Mouse (Mus musculus): ENCODE data around the gene Ern1. TPM values are rescaled to one million over a fixed set of nuclear protein-coding genes. Genes with fewer than 3 reads are reported as not detected.

Ern1 gene
- polyA plus RNA-seq, 1 experiment from 2014 or later, result 4.7 TPM

DNA sequence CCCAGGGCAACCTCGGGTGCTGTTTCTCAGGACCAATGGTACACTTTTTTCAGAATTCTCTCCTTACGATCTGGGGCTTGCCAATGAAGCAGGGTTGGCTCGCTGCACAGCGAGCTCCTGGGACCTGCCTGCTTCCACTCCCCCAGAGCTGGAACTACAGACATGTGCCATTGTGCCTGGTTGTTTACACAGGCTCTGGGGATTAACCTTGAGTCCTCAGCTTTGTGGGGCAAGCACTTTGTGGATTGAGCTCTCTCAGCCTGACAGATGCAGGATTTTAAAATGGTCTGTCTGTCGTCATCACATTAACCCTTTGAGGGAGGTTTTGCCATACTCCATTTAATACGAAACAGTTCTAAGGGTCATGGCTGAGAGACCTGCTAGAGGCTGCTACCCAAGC, 142.7 kb downstream of the Ern1 start:
- H3K4me2 ChIP-seq (ENCODE audit: low read depth, low read length), result no peak overlapping the region
- 41% methylated on average over 6 of the region's 6 CpGs for WGBS
- no peak for ATAC-seq (replicated peaks; ENCODE audit: extremely low read depth, insufficient read depth, low FRiP score)

More for the DNA sequence above, 142.7 kb downstream of the Ern1 start:
- Histone ChIP-seq H3K4me1 (ENCODE audit: control insufficient read depth, insufficient read depth, low read length) (peaks cover 4% of the 10 kb centered on the region; the same call in 1 of the 2 replicates), H3K27ac (ENCODE audit: low read length) (no peak overlapping the region), H3K36me3 (ENCODE audit: control insufficient read depth, insufficient read depth) (no peaks in the 10 kb centered on the region), H3K9me3 (replicated peaks; ENCODE audit: control insufficient read depth, low read length) (no peaks in the 10 kb centered on the region), H3K27me3 (ENCODE audit: control insufficient read depth, insufficient read depth, low read length) (no peaks in the 10 kb centered on the region), H3K4me3 (ENCODE audit: low read length) (no peak overlapping the region), H3K9ac (ENCODE audit: low read length) (no peak overlapping the region)

Other genes starting within 250 kb of the Ern1 start
- 34.0 and 38.7 TPM in 2 replicates for gene Ftsj3, start 231.8 kb downstream of the Ern1 start, polyA plus RNA-seq (2015; fragmentation: Nextera tagmentation; extraction: Ambion mirVana)
- gene Psmc5, start 231.7 kb downstream of the Ern1 start, polyA plus RNA-seq (2015; fragmentation: Nextera tagmentation; extraction: Ambion mirVana), result 217 and 221 TPM in 2 replicates
- 27.0 and 27.1 TPM in 2 replicates for gene Smarcd2, start 214.9 kb downstream of the Ern1 start, polyA plus RNA-seq (2015; fragmentation: Nextera tagmentation; extraction: Ambion mirVana)
- gene Tcam1, start 211.2 kb downstream of the Ern1 start, polyA plus RNA-seq (2015; fragmentation: Nextera tagmentation; extraction: Ambion mirVana), result 0.05 and 0.07 TPM in 2 replicates
- gene Gh, start 186.0 kb downstream of the Ern1 start, polyA plus RNA-seq (2015; fragmentation: Nextera tagmentation; extraction: Ambion mirVana), result not detected in 2 replicates
- 3.5 and 3.6 TPM in 2 replicates for gene Cd79b, start 173.1 kb downstream of the Ern1 start, polyA plus RNA-seq (2015; fragmentation: Nextera tagmentation; extraction: Ambion mirVana)
- gene Scn4a, start 134.6 kb downstream of the Ern1 start, polyA plus RNA-seq (2015; fragmentation: Nextera tagmentation; extraction: Ambion mirVana), result 0.09 and 0.36 TPM in 2 replicates
- gene Prr29, start 122.4 kb downstream of the Ern1 start, polyA plus RNA-seq (2015; fragmentation: Nextera tagmentation; extraction: Ambion mirVana), result 1.00 and 1.0 TPM in 2 replicates
- 107 and 109 TPM in 2 replicates for gene Icam2, start 99.8 kb downstream of the Ern1 start, polyA plus RNA-seq (2015; fragmentation: Nextera tagmentation; extraction: Ambion mirVana)
- 14.2 and 15.0 TPM in 2 replicates for gene Tex2, start 125.6 kb upstream of the Ern1 start, polyA plus RNA-seq (2015; fragmentation: Nextera tagmentation; extraction: Ambion mirVana)